Mouse (Mus musculus) erythroid progenitor cell, adult 5-6 weeks (primary cell): ENCODE measurements around the gene Cyp27b1. TPM values are rescaled to one million over a fixed set of nuclear protein-coding genes. Genes with fewer than 3 reads are reported as not detected.
A peak's percentile ranks its signal among the peaks of the same experiment; 100 is the strongest.
"Not testable (repeated sequence)": the region's sequence is repeated elsewhere in the genome, so short reads cannot be mapped to it uniquely, and the experiment has no call there.

Experiments
- ATAC-seq: replicated peaks from 2 replicates; pipeline ENCODE4 v1.8.0; 2016; ENCODE audit warnings: moderate number of reproducible peaks, mild to moderate bottlenecking, moderate TSS enrichment, inconsistent platforms; ENCODE audit not compliant: poor library complexity, low FRiP score, severe bottlenecking
- total RNA-seq, 2 experiments: library from RNA; stranded (forward) in 1 of 2; stranded (reverse) in 1 of 2; fragments of 150-400 nt in 1 of 2; fragments of 186-747, 209-891 nt in 1 of 2; gene quantifications; 2 replicates each; pipeline versions ENCODE4 v1.2.3 to v1.2.4; 2015 to 2017; ENCODE audit warnings: low replicate concordance in 2 of 2

The Cyp27b1 gene
- total RNA-seq, 2 experiments from 2014 or later: not detected

GRCm38 (mm10) chr10:127048608-127049394, 751 bp downstream of the Cyp27b1 start:
- no peak for ATAC-seq

DNA sequence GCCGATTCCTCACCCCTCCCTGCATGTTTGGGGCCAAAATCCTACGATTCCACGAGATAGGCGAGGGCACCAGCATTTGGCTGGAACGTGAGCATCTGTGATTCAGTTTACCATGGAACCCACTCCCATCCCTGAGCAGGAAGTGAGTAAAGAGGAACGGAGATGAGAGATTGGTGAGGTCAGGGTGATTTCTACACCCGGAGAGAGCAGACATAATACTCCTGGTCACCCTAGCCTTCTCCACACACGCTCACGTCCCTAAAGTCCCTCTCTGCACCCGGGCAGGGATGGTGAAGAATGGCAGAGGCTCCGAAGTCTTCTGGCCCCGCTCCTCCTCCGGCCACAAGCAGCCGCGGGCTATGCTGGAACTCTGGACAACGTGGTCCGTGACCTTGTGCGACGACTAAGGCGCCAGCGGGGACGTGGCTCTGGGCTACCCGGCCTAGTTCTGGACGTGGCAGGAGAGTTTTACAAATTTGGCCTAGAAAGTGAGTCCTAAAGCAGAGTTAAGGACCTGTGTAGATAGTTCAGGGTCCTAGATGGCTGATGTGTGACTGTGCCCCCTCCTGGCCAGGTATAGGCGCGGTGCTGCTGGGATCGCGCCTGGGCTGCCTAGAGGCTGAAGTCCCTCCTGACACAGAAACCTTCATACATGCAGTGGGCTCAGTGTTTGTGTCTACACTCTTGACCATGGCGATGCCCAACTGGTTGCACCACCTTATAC, 1.5 kb downstream of the Cyp27b1 start:
- 0 out of 2 replicates have a peak, but pooled peaks have one; percentile 35 for ATAC-seq

DNA sequence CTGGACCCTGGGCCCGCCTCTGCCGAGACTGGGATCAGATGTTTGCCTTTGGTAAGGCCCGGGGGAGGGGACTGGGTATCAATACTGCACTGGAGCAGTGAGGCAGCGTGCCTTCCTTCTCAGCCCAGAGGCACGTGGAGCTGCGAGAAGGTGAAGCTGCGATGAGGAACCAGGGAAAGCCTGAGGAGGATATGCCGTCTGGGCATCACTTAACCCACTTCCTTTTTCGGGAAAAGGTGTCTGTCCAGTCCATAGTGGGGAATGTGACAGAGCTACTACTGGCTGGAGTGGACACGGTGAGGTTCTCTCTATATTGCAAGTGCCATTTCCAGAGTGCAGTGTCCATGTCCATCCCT, 2.0 kb downstream of the Cyp27b1 start:
- no peak for ATAC-seq

DNA sequence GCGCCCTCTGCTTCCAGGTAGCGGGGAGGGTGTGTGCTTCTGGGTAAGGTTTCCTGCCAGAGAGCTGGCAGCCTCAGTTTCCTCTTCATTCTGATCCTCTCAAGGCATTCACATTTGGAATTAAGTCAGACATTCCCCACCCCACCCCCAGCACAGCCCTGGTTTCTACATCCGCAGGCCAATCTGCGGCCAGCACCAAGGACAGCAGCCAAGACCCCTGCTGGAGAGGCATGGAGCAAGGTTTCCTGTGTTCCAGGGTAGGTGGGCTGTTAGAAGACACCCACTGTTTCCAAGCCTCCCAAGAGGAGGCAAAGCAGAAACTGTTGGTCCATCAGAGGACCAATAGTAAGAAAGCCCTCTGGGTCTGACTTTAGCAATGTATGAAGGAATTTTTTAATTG, 6.6 kb downstream of the Cyp27b1 start:
- no peak for ATAC-seq

DNA sequence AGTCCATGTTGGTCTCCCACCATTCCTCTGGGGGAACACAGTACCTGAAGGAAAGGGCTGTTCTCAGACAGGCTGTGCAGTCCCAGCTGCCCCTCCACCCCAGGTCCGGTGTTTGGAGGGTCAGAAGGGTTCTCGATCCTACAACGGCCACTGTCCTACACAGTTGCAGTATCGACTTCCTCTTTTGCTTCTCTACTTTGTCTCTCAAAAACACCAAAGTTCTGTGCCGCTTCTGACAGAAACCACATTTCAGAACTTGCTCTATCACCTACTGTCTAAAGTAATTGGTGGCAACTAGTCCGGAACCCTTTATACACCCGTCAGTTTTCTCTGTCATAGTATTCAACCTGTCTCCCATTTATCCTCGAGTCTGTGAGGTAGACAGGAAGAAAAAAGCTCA, 7.4 kb downstream of the Cyp27b1 start:
- ATAC-seq: no peak

DNA sequence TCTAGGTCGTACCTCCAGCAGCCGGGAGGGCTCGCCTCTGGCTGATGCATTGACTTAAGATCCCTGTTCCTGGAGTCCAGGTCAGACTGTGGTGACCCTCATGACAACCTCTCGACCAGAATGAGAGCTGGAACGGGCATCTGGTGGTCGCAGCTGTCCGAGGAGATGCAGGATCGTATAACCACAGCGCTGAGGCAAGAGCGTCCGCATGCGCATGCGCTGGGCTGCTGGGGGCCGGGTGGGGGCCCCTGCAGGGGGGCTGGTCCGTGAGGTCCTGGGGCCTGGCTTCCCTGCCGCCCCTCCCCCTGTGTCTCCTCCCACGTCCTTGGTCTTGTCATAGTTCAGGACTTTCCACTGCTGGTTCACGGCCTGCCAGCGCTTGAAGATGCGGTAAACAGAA, 8.4 kb downstream of the Cyp27b1 start:
- ATAC-seq: no peak

GRCm38 (mm10) chr10:127058161-127058560, 10.1 kb downstream of the Cyp27b1 start:
- peak; percentile 69 for ATAC-seq

DNA sequence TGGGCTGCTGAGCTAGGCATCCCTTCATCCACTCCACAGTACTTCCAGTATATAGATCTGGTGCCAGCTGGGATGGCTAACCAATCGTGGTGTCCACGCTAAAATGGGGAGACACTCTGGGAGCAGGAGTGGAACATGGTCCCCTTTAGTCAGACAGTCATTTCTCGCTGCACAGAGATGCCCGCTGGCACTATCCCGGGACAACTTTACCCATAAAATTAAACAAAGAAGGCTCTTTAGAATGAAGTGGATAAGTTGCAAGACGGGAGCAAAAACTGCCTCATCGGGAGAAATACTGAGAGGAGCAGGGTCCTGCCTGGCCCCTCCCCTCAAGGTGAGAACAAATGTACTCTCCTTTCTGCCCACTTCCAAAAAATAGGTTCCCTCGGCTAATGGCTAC, 10.7 kb downstream of the Cyp27b1 start:
- ATAC-seq: no peak

- ATAC-seq: no peak
Observed at GRCm38 (mm10) chr10:127059174-127059967, 11.3 kb downstream of the Cyp27b1 start.

DNA sequence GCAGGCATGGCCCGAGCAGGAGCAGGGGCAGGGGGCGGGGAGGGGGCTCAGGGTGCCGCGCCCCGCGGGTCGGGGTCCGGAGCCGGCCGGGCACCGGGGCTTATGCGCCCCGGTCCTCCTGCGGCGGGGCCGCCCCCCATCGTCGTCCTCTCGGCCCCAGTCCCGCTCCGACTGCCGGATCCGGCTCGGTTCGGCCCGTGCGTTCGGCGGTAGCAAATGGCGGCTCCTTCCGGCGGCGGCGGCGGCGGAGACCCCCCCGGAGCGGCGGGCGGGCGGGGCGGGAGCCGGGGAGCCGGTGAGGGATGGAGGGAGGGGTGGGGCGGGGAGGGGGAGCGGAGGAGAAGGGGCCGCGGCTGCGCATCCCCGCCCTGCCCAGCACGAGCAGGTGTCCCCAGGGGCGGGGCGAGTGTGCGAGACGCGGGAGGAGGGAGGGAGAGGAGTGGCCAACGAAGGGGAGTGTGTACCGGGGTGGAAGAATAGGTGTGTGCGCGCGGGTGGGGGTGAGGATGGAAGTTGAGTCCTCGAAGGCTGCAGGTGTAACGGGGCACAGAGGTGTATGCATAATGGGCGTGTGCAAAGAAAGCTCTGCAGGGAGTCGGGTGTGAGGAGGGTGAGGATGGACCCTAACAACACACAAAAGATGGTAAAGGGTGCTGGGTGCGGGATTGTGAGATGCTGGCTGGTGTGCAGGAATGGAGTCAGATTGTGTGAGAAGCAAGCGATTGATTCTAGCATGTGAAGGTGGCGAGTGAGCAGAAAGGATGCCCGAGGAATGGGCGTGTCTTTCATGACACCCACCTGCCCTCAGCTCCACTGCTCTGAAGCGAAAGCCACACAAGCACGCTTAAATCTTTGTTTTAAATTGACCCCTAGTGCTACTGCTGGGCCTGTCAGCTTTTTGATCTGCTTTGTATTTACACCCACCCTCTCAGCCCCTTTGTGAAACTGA, 12.2 kb downstream of the Cyp27b1 start, which contains the start of gene March9:
March9 (minus strand) TSS at position 217 of the 949 bp plus-strand sequence.
- no peak for ATAC-seq

- no peak for ATAC-seq
Observed at GRCm38 (mm10) chr10:127061085-127061484, 13.0 kb downstream of the Cyp27b1 start.

- ATAC-seq: no peak
Observed at GRCm38 (mm10) chr10:127061513-127061912, 13.5 kb downstream of the Cyp27b1 start.

- ATAC-seq: not testable (repeated sequence)
Observed at GRCm38 (mm10) chr10:127062101-127062500, 14.1 kb downstream of the Cyp27b1 start.

GRCm38 (mm10) chr10:127062503-127062902, 14.5 kb downstream of the Cyp27b1 start:
- ATAC-seq: no peak

GRCm38 (mm10) chr10:127063239-127063872, 15.3 kb downstream of the Cyp27b1 start, which contains the start of gene Cdk4:
TSS of gene Cdk4 (plus strand) at chr10:127063534.
- peak; percentile 86 for ATAC-seq

GRCm38 (mm10) chr10:127063913-127064870, 16.1 kb downstream of the Cyp27b1 start:
- ATAC-seq: peak; percentile 27; the same call in 1 of the 2 replicates

DNA sequence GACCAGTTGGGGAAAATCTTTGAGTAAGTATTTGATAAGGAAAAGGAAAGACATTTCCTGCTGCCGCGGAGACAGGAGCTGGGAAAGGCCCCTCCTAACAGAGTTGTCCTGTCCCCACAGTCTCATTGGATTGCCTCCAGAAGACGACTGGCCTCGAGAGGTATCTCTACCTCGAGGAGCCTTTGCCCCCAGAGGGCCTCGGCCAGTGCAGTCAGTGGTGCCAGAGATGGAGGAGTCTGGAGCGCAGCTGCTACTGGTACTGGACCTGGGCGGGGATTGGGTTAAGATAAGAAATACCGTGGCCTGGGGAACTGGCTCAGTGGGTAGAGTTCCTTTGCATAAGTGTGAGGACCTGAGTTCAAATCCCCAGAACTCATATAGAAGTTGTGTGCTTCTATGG, 17.9 kb downstream of the Cyp27b1 start:
- no peak for ATAC-seq
